Mouse (Mus musculus) CH12.LX (cell line): ENCODE measurements at regions not wholly inside any gene's neighbourhood (a gene's known extent, or its start where the extent isn't known, plus 50 kb on each side); places are given as distances from the start of the nearest gene placed in this dataset.

ENCODE experiments used
- DNase-seq: peaks from one replicate; pipeline ENCODE4 v3.0.0-alpha.2; 2013; ENCODE audit errors: extremely low read depth
- H3K27ac ChIP-seq: 2 replicates; pipeline ENCODE4 v1.5.1; 2012; ENCODE audit warnings: low read depth, mild to moderate bottlenecking, control low read depth, moderate library complexity; ENCODE audit not compliant: insufficient read depth
- H3K27me3 ChIP-seq: replicated peaks from 2 replicates; pipeline ENCODE3; 2012; ENCODE audit warnings: inconsistent platforms
- H3K36me3 ChIP-seq, 2 experiments: replicated peaks in 1 of 2; 2 replicates each; pipeline versions ENCODE3 to v1.6.1; 2012; ENCODE audit warnings: inconsistent platforms in 1 of 2, low read length in 1 of 2, mild to moderate bottlenecking in 1 of 2, mixed read lengths in 1 of 2, moderate library complexity in 1 of 2; ENCODE audit not compliant: control insufficient read depth in 1 of 2, insufficient read depth in 1 of 2
- H3K4me1 ChIP-seq, 2 experiments: 2 replicates each; pipeline ENCODE4 v1.6.1; 2012; ENCODE audit warnings: inconsistent platforms in 1 of 2, moderate library complexity in 1 of 2; ENCODE audit not compliant: insufficient read depth in 2 of 2, control insufficient read depth in 1 of 2
- H3K4me2 ChIP-seq: 2 replicates; pipeline ENCODE4 v1.6.1; 2012; ENCODE audit warnings: low read depth, mild to moderate bottlenecking, control low read depth; ENCODE audit not compliant: poor library complexity, insufficient read depth, severe bottlenecking
- H3K4me3 ChIP-seq, 3 experiments: fragments of 150-350 bp in 1 of 3; sonication (generic) in 1 of 3; replicated peaks in 1 of 3; 2 replicates each; pipeline versions ENCODE3 to v1.5.1; 2011 to 2012; ENCODE audit warnings: low read depth in 2 of 3, low read length in 2 of 3, mild to moderate bottlenecking in 2 of 3, moderate library complexity in 2 of 3, control low read depth in 1 of 3, improper control_type of control experiment in 1 of 3, inconsistent platforms in 1 of 3, mixed read lengths in 1 of 3; ENCODE audit not compliant: poor library complexity in 1 of 3
- H3K79me2 ChIP-seq: replicated peaks from 2 replicates; pipeline ENCODE4 v1.6.1; 2012; ENCODE audit warnings: mild to moderate bottlenecking, moderate library complexity; ENCODE audit not compliant: control insufficient read depth, poor library complexity, insufficient read depth, severe bottlenecking; ENCODE audit errors: extremely low read depth
- H3K9ac ChIP-seq: 2 replicates; pipeline ENCODE4 v1.6.1; 2012; ENCODE audit warnings: low read depth, mild to moderate bottlenecking, control low read depth, moderate library complexity; ENCODE audit not compliant: insufficient read depth
- H3K9me3 ChIP-seq: replicated peaks from 2 replicates; pipeline ENCODE3; 2012; ENCODE audit warnings: low read length, inconsistent platforms, mixed read lengths
- CHD1 ChIP-seq: IDR thresholded peaks from 2 replicates; pipeline ENCODE4 v1.6.1; 2012; ENCODE audit warnings: low read depth, low read length, improper control_type of control experiment, inconsistent platforms
- CHD2 ChIP-seq: IDR thresholded peaks from 2 replicates; pipeline ENCODE4 v1.6.1; 2011; ENCODE audit warnings: low read length, improper control_type of control experiment
- CTCF ChIP-seq, 2 experiments: IDR thresholded peaks in 1 of 2; conservative IDR thresholded peaks in 1 of 2; 2 replicates each; pipeline ENCODE4 v1.5.1; 2011 to 2012; ENCODE audit warnings: low read depth in 2 of 2, low read length in 2 of 2, improper control_type of control experiment in 1 of 2, inconsistent platforms in 1 of 2, mild to moderate bottlenecking in 1 of 2, moderate library complexity in 1 of 2
- E2F4 ChIP-seq: IDR thresholded peaks from 2 replicates; pipeline ENCODE4 v1.6.1; 2011; ENCODE audit warnings: low read depth, low read length, improper control_type of control experiment; ENCODE audit not compliant: insufficient replicate concordance
- ELF1 ChIP-seq: IDR thresholded peaks from 2 replicates; pipeline ENCODE4 v1.6.1; 2014; ENCODE audit warnings: low read depth, mild to moderate bottlenecking, inconsistent platforms, low read length, improper control_type of control experiment
- EP300 ChIP-seq: IDR thresholded peaks from 2 replicates; pipeline ENCODE4 v1.6.1; 2011; ENCODE audit warnings: low read length, improper control_type of control experiment
- ETS1 ChIP-seq: conservative IDR thresholded peaks from 2 replicates; pipeline ENCODE4 v1.6.1; 2012; ENCODE audit warnings: low read depth, mild to moderate bottlenecking, inconsistent platforms, low read length, improper control_type of control experiment, moderate library complexity
- IRF4 ChIP-seq: IDR thresholded peaks from 2 replicates; pipeline ENCODE4 v1.6.1; 2014; ENCODE audit warnings: low read depth, mild to moderate bottlenecking, inconsistent platforms, low read length, improper control_type of control experiment
- JUND ChIP-seq: conservative IDR thresholded peaks from 2 replicates; pipeline ENCODE4 v1.6.1; 2011; ENCODE audit warnings: low read depth, low read length, improper control_type of control experiment
- KAT2A ChIP-seq: IDR thresholded peaks from 2 replicates; pipeline ENCODE4 v1.6.1; 2012; ENCODE audit warnings: low read length, improper control_type of control experiment, inconsistent platforms; ENCODE audit not compliant: insufficient replicate concordance
- MAFK ChIP-seq: IDR thresholded peaks from 2 replicates; pipeline ENCODE4 v1.6.1; 2011; ENCODE audit warnings: low read length, improper control_type of control experiment; ENCODE audit not compliant: insufficient replicate concordance
- MAZ ChIP-seq: IDR thresholded peaks from 2 replicates; pipeline ENCODE4 v1.6.1; 2012; ENCODE audit warnings: low read depth, mild to moderate bottlenecking, inconsistent platforms, low read length, improper control_type of control experiment, moderate library complexity
- MEF2A ChIP-seq: IDR thresholded peaks from 2 replicates; pipeline ENCODE4 v1.6.1; 2014; ENCODE audit warnings: low read depth, mild to moderate bottlenecking, inconsistent platforms, low read length, improper control_type of control experiment, borderline replicate concordance
- MYC ChIP-seq: IDR thresholded peaks from 2 replicates; pipeline ENCODE4 v1.6.1; 2011; ENCODE audit warnings: low read depth, mild to moderate bottlenecking, improper control_type of control experiment, low read length
- NELFE ChIP-seq: IDR thresholded peaks from 2 replicates; pipeline ENCODE4 v1.6.1; 2011; ENCODE audit warnings: low read depth, low read length, improper control_type of control experiment
- PAX5 ChIP-seq: IDR thresholded peaks from 2 replicates; pipeline ENCODE4 v1.6.1; 2012; ENCODE audit warnings: low read length, inconsistent platforms, mixed read lengths
- POLR2A ChIP-seq: IDR thresholded peaks from 2 replicates; pipeline ENCODE4 v1.6.1; 2011; ENCODE audit warnings: low read depth, mild to moderate bottlenecking, improper control_type of control experiment, low read length
- RAD21 ChIP-seq: IDR thresholded peaks from 2 replicates; pipeline ENCODE4 v1.6.1; 2011; ENCODE audit warnings: low read depth, mild to moderate bottlenecking, low read length, improper control_type of control experiment, moderate library complexity
- SIN3A ChIP-seq: IDR thresholded peaks from 2 replicates; pipeline ENCODE4 v1.6.1; 2012; ENCODE audit warnings: low read length, improper control_type of control experiment, inconsistent platforms
- SMC3 ChIP-seq: IDR thresholded peaks from 2 replicates; pipeline ENCODE4 v1.6.1; 2011; ENCODE audit warnings: low read depth, low read length, improper control_type of control experiment
- USF1 ChIP-seq: IDR thresholded peaks from 2 replicates; pipeline ENCODE4 v1.6.1; 2014; ENCODE audit warnings: low read depth, mild to moderate bottlenecking, inconsistent platforms, low read length, improper control_type of control experiment
- ZKSCAN1 ChIP-seq: IDR thresholded peaks from 2 replicates; pipeline ENCODE4 v1.6.1; 2012; ENCODE audit warnings: low read depth, inconsistent platforms, low read length, improper control_type of control experiment, borderline replicate concordance
- ZMIZ1 ChIP-seq: IDR thresholded peaks from 2 replicates; pipeline ENCODE4 v1.6.1; 2012; ENCODE audit warnings: low read depth, mild to moderate bottlenecking, inconsistent platforms, low read length, improper control_type of control experiment
- dilution Hi-C: fragments of 300-500 bp; cut with MboI; formaldehyde crosslinking; loops from 2 replicates; pipeline ENCODE4 v1.14.3; 2020; ENCODE audit warnings: low sequenced_read_pairs; ENCODE audit not compliant: extremely low pct_unique_long_range_greater_than_20kb, extremely low pct_ligation_motif_present
- in situ Hi-C: fragments of 300-500 bp; cut with MboI; formaldehyde crosslinking; loops from 3 replicates; pipeline ENCODE4 v1.14.3; 2019; ENCODE audit warnings: low sequenced_read_pairs, low pct_ligation_motif_present, low pct_unique_long_range_greater_than_20kb, mixed read lengths

DNA sequence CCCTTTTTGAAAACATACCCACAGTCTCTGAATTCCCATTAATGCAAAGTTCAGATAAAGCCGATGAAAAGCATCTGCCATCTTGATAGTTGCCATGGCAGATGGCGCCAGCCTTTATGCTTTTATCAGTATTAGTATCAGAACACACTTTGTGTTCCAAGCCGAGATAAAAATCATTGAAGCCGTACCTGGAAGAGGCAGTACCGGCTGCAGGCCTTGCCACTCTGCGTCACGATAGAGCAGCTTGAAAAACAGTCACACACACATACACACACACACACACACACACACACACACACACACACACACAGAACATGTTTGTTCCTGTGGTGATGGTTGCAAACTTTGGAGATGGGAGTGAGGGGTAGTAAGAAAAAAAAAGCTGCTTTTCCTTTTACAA lies 306.2 kb downstream of the Satb1 start:
- Histone ChIP-seq H3K9me3 (no peaks in the 10 kb centered on the region), H3K4me3 (no peak overlapping the region), H3K4me2 (no peak overlapping the region), H3K9ac (no peak overlapping the region), H3K36me3 (no peaks in the 10 kb centered on the region), H3K79me2 (no peaks in the 10 kb centered on the region), H3K4me1 (no peaks in the 10 kb centered on the region), H3K27me3 (no peaks in the 10 kb centered on the region), H3K27ac (no peak overlapping the region)
- dilution Hi-C loops: no loop called here
- in situ Hi-C loops: no loop called here
- TF ChIP-seq MEF2A: no peak
- no peak for DNase-seq

DNA sequence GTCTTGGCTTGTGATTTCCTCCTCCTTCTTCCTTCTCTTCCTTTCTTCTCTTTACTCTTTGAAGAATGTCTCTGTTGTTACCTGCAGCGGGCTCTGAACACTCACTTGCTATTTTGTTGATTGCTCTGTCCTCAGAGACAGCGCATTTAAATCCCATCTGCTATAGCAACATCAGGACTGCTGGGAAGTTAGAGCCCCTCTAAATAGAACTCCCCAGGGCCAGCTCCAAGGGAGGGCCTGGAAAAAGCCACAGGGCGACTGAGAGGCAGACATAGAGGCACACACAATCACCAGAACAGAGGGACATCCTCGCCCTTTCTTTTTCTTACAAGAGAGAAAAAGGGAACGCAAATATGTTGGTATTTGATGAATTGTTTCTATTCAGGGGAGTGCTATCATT lies 306.6 kb downstream of the Satb1 start:
- H3K36me3 ChIP-seq: no peaks in the 10 kb centered on the region
- in situ Hi-C loops (no loop called here), dilution Hi-C loops (no loop called here)
- no peak overlapping the region for H3K4me3 ChIP-seq
- TF ChIP-seq MYC (no peak), MAZ (no peak), CHD1 (no peak), POLR2A (no peak), RAD21 (no peak), ETS1 (no peak), CTCF (conservative IDR thresholded peaks at IDR 0.05 in 1 of 2, IDR thresholded peaks at IDR 0.05 in 1 of 2; ENCODE audit: low read depth in 2 of 2, low read length in 2 of 2) (no peak), MAFK (no peak), KAT2A (no peak), ZKSCAN1 (no peak), CHD2 (no peak), NELFE (no peak), SMC3 (no peak)
- no peaks in the 10 kb centered on the region for H3K27me3 ChIP-seq
- H3K9ac ChIP-seq: no peak overlapping the region
- no peaks in the 10 kb centered on the region for H3K4me1 ChIP-seq
- H3K27ac ChIP-seq: no peak overlapping the region
- no peak overlapping the region for H3K4me2 ChIP-seq
- H3K9me3 ChIP-seq: no peaks in the 10 kb centered on the region
- no peak for DNase-seq
- no peaks in the 10 kb centered on the region for H3K79me2 ChIP-seq

DNA sequence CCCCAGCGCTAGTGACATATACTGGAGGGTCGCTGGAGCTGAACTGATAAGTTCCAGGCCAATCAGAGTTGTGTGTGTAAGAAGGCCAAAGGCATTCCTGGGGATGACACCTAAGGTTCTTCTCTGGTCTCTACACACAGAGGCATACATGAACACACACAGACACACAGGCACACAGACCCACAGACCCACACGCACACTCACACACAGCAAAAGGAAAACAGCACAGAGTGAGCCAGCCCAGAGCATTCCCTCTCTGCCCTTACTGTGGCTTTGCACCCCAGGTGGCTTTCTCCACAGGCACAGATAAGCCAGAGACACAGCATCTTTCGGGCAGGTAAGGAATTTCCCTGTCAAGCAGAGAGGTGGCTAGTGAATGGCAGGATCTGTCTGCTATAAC lies 307.1 kb downstream of the Satb1 start:
- Histone ChIP-seq H3K9ac (no peak overlapping the region), H3K4me3 (no peak overlapping the region), H3K36me3 (no peaks in the 10 kb centered on the region), H3K79me2 (no peaks in the 10 kb centered on the region), H3K4me2 (no peak overlapping the region), H3K9me3 (no peaks in the 10 kb centered on the region), H3K4me1 (no peaks in the 10 kb centered on the region), H3K27me3 (no peaks in the 10 kb centered on the region), H3K27ac (no peak overlapping the region)
- dilution Hi-C loops (no loop called here), in situ Hi-C loops (no loop called here)
- no peak for DNase-seq
- no peak for TF ChIP-seq USF1
- no peak for TF ChIP-seq E2F4
- no peak for TF ChIP-seq CTCF (conservative IDR thresholded peaks at IDR 0.05 in 1 of 2, IDR thresholded peaks at IDR 0.05 in 1 of 2; ENCODE audit: low read depth in 2 of 2, low read length in 2 of 2)
- no peak for TF ChIP-seq SIN3A
- TF ChIP-seq CHD2: no peak
- TF ChIP-seq PAX5: no peak
- no peak for TF ChIP-seq ZMIZ1
- no peak for TF ChIP-seq JUND
- no peak for TF ChIP-seq ZKSCAN1
- TF ChIP-seq EP300: no peak
- no peak for TF ChIP-seq IRF4
- no peak for TF ChIP-seq MYC
- TF ChIP-seq ELF1: no peak
- TF ChIP-seq ETS1: no peak
